In the genomic region with DNA sequence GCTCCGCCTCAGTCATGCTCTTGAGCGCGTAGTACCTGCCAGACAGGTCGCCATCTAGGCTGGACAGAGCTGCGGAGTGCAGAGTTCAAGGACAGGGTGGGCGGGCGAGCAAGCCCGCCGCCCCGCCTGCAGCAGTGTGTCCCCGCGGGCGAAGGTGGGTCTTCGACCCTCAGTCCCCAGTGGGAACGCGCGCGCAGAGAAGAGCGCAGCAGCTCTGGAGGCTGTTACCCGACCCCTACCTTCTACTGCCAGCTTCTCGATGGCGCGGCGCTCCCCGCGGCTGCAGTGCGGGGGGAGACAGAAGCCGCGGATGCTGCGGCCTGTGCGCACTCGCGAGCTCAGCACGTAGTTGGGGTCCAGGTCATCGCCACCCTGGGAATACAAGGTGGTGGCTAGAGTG, we compare ENCODE assay signal across 8 mouse cellular contexts. TPM values are rescaled to one million over a fixed set of nuclear protein-coding genes. Genes with fewer than 3 reads are reported as not detected.
DNase-seq lines count a peak whose midpoint lies in the region; ATAC-seq and TF ChIP-seq lines count a peak whose summit lies in the region.

No protein-coding gene starts in this region.

- no peak for TF ChIP-seq EP300 in liver, embryonic 14.5 days (IDR thresholded peaks at IDR 0.05; ENCODE audit: low read depth)

- ATAC-seq in heart, embryonic 11.5 days (replicated peaks; ENCODE audit: insufficient number of reproducible peaks, low FRiP score, low TSS enrichment): 0 out of 2 replicates have a peak, but pooled peaks have one; percentile 1
- peak; percentile 1; the same call in 1 of the 2 replicates for ATAC-seq in forebrain, embryonic 13.5 days
- ATAC-seq in liver, embryonic 14.5 days (ENCODE audit: insufficient read depth): no peak

- no peak for TF ChIP-seq CTCF in liver, embryonic 14.5 days (IDR thresholded peaks at IDR 0.05; ENCODE audit: low read depth)

- no peak overlapping the region for H3K27ac ChIP-seq in heart, embryonic 11.5 days (ENCODE audit: low read depth, low read length)
- H3K27ac ChIP-seq in forebrain, embryonic 13.5 days: peak overlapping the region; percentile 92
- H3K27ac ChIP-seq in liver, embryonic 14.5 days: no peak overlapping the region

- peak overlapping the region; percentile 63 for H3K4me3 ChIP-seq in heart, embryonic 11.5 days (ENCODE audit: low read depth, low read length)
- H3K4me3 ChIP-seq in forebrain, embryonic 13.5 days: peak overlapping the region; percentile 97
- peak overlapping the region; percentile 22 to 48 for H3K4me3 ChIP-seq in liver, embryonic 14.5 days (ENCODE audit: insufficient read depth in 1 of 2, low read depth in 2 of 2, low read length in 2 of 2)

- WGBS in heart, embryonic 11.5 days (ENCODE audit: insufficient replicate concordance): under 1% methylated on average over 34 of the region's 35 CpGs
- WGBS in forebrain, embryonic 13.5 days: 0% methylated on average over 35 of the region's 35 CpGs
- WGBS in liver, embryonic 14.5 days (ENCODE audit: insufficient replicate concordance): 2% methylated on average over 33 of the region's 35 CpGs

- no peaks in the 10 kb centered on the region for H3K9me3 ChIP-seq in heart, embryonic 11.5 days (replicated peaks; ENCODE audit: control insufficient read depth, low read length)
- H3K9me3 ChIP-seq in forebrain, embryonic 13.5 days (replicated peaks): no peaks in the 10 kb centered on the region
- H3K9me3 ChIP-seq in liver, embryonic 14.5 days (ENCODE audit: control insufficient read depth, low read length): no peaks in the 10 kb centered on the region

- H3K9ac ChIP-seq in heart, embryonic 11.5 days (ENCODE audit: low read depth, low read length): peak overlapping the region; percentile 79
- peak overlapping the region; percentile 100 for H3K9ac ChIP-seq in forebrain, embryonic 13.5 days
- no peak overlapping the region for H3K9ac ChIP-seq in liver, embryonic 14.5 days (replicated peaks)

- H3K4me1 ChIP-seq in heart, embryonic 11.5 days (ENCODE audit: control insufficient read depth, insufficient read depth, low read length): peaks cover 44% of the 10 kb centered on the region
- peaks cover 34% of the 10 kb centered on the region for H3K4me1 ChIP-seq in forebrain, embryonic 13.5 days
- peaks cover 0 to 5% of the 10 kb centered on the region in 2 experiments; a peak in 1 of 4 replicates for H3K4me1 ChIP-seq in liver, embryonic 14.5 days (replicated peaks; ENCODE audit: control insufficient read depth in 2 of 2, insufficient read depth in 2 of 2, low read length in 1 of 2)

- peak overlapping the region; percentile 88 for H3K4me2 ChIP-seq in heart, embryonic 11.5 days
- peak overlapping the region; percentile 99 for H3K4me2 ChIP-seq in forebrain, embryonic 13.5 days
- peak overlapping the region; percentile 56 for H3K4me2 ChIP-seq in liver, embryonic 14.5 days (ENCODE audit: low read depth)

- peaks cover 4% of the 10 kb centered on the region; the same call in 1 of the 2 replicates for H3K27me3 ChIP-seq in heart, embryonic 11.5 days (ENCODE audit: control insufficient read depth, insufficient read depth, low read length)
- peaks cover 8% of the 10 kb centered on the region for H3K27me3 ChIP-seq in forebrain, embryonic 13.5 days
- H3K27me3 ChIP-seq in liver, embryonic 14.5 days (ENCODE audit: control insufficient read depth, insufficient read depth, low read length): peaks cover 52% of the 10 kb centered on the region

- DNase-seq in heart, adult 9 months (ENCODE audit: low spot score in 2 of 2): no peak
- DNase-seq in CD4-positive helper T cell, adult 2 months (ENCODE audit: low read depth, low spot score): peak; percentile 30
- DNase-seq in liver, embryonic 14.5 days (ENCODE audit: low read depth in 3 of 3, low spot score in 3 of 3): no peak
- no peak for DNase-seq in frontal cortex, adult 2 months (ENCODE audit: extremely low spot score in 1 of 2, low spot score in 1 of 2)
- no peak for DNase-seq in layer of hippocampus, postnatal 36 days
- no peak for DNase-seq in frontal cortex, postnatal 36 days (ENCODE audit: low spot score in 2 of 2)

- no peaks in the 10 kb centered on the region for H3K36me3 ChIP-seq in heart, embryonic 11.5 days (ENCODE audit: control insufficient read depth, insufficient read depth, low read length)
- peaks cover 26% of the 10 kb centered on the region for H3K36me3 ChIP-seq in forebrain, embryonic 13.5 days (ENCODE audit: poor library complexity, severe bottlenecking)
- H3K36me3 ChIP-seq in liver, embryonic 14.5 days (replicated peaks; ENCODE audit: control insufficient read depth, insufficient read depth, low read depth): no peaks in the 10 kb centered on the region

RNA-seq across cellular contexts. Expression of a gene that starts 1.2 kb away (rescaled TPM):
- polyA plus RNA-seq in heart, embryonic 11.5 days (2014; fragmentation: Nextera tagmentation; extraction: Ambion mirVana): 454 and 458 TPM in 2 replicates
- 2,311 and 2,462 TPM in 2 replicates for polyA plus RNA-seq in forebrain, embryonic 13.5 days (2015; fragmentation: Nextera tagmentation; extraction: Ambion mirVana)
- polyA plus RNA-seq in liver, embryonic 14.5 days (2012; rRNA removed): 26.5 and 31.4 TPM in 2 replicates
- polyA plus RNA-seq in liver, embryonic 14.5 days (2014; fragmentation: Nextera tagmentation; extraction: Ambion mirVana): 26.1 and 28.0 TPM in 2 replicates
- 3,871 and 4,147 TPM in 2 replicates for polyA plus RNA-seq in frontal cortex, adult 2 months (2012; rRNA removed)
- total RNA-seq in layer of hippocampus, postnatal 36 days (2021): 1,000 to 10,000 TPM; 1,201 to 1,207 TPM

RNA-seq across cellular contexts. Expression of a gene that starts 6.9 kb away (rescaled TPM):
- polyA plus RNA-seq in heart, embryonic 11.5 days (2014; fragmentation: Nextera tagmentation; extraction: Ambion mirVana): 3.4 and 4.6 TPM in 2 replicates
- polyA plus RNA-seq in forebrain, embryonic 13.5 days (2015; fragmentation: Nextera tagmentation; extraction: Ambion mirVana): 10.7 and 12.2 TPM in 2 replicates
- 19.3 and 32.7 TPM in 2 replicates for polyA plus RNA-seq in liver, embryonic 14.5 days (2012; rRNA removed)
- polyA plus RNA-seq in liver, embryonic 14.5 days (2014; fragmentation: Nextera tagmentation; extraction: Ambion mirVana): 3.3 and 4.4 TPM in 2 replicates
- 21.0 and 21.9 TPM in 2 replicates for polyA plus RNA-seq in frontal cortex, adult 2 months (2012; rRNA removed)
- 10 to 100 TPM; 16.1 to 17.4 TPM for total RNA-seq in layer of hippocampus, postnatal 36 days (2021)

RNA-seq across cellular contexts. Expression of a gene that starts 42.1 kb away (rescaled TPM):
- 41.8 and 42.8 TPM in 2 replicates for polyA plus RNA-seq in heart, embryonic 11.5 days (2014; fragmentation: Nextera tagmentation; extraction: Ambion mirVana)
- 62.1 and 62.8 TPM in 2 replicates for polyA plus RNA-seq in forebrain, embryonic 13.5 days (2015; fragmentation: Nextera tagmentation; extraction: Ambion mirVana)
- 5.5 and 9.8 TPM in 2 replicates for polyA plus RNA-seq in liver, embryonic 14.5 days (2012; rRNA removed)
- 15.2 and 15.5 TPM in 2 replicates for polyA plus RNA-seq in liver, embryonic 14.5 days (2014; fragmentation: Nextera tagmentation; extraction: Ambion mirVana)
- polyA plus RNA-seq in frontal cortex, adult 2 months (2012; rRNA removed): 54.7 and 55.0 TPM in 2 replicates
- 10 to 100 TPM; 50.1 to 51.3 TPM for total RNA-seq in layer of hippocampus, postnatal 36 days (2021)

RNA-seq across cellular contexts. Expression of a gene that starts 42.1 kb away (rescaled TPM):
- 50.0 and 51.3 TPM in 2 replicates for polyA plus RNA-seq in heart, embryonic 11.5 days (2014; fragmentation: Nextera tagmentation; extraction: Ambion mirVana)
- 52.6 and 56.2 TPM in 2 replicates for polyA plus RNA-seq in forebrain, embryonic 13.5 days (2015; fragmentation: Nextera tagmentation; extraction: Ambion mirVana)
- 7.5 and 13.4 TPM in 2 replicates for polyA plus RNA-seq in liver, embryonic 14.5 days (2012; rRNA removed)
- 19.3 and 20.0 TPM in 2 replicates for polyA plus RNA-seq in liver, embryonic 14.5 days (2014; fragmentation: Nextera tagmentation; extraction: Ambion mirVana)
- 50.6 and 53.8 TPM in 2 replicates for polyA plus RNA-seq in frontal cortex, adult 2 months (2012; rRNA removed)
- total RNA-seq in layer of hippocampus, postnatal 36 days (2021): 10 to 100 TPM; 35.7 to 37.9 TPM

Comparison
In these comparisons a context has a peak if more than half of its experiments do, and no peak if none do; other contexts are left out.
1. H3K4me3 ChIP-seq: peak in every context shown above with its lines; median percentile 97 in forebrain, embryonic 13.5 days; 63 in heart, embryonic 11.5 days; 35 in liver, embryonic 14.5 days.
2. RNA of a gene that starts 1.2 kb away (polyA plus RNA-seq): 3,871 to 4,147 TPM in frontal cortex, adult 2 months, 2,311 to 2,462 TPM in forebrain, embryonic 13.5 days and 454 to 458 TPM in heart, embryonic 11.5 days; 26.1 to 31.4 TPM in liver, embryonic 14.5 days; every median in the first group is over 10 times any median in the second.
3. Peak in every context shown above with its lines, with median percentiles within 50 percentile points of each other: H3K4me2 ChIP-seq.